Mouse (Mus musculus): Measurements from ENCODE around the gene Ppm1h.

The Ppm1h gene

GRCm38 (mm10) chr10:122746211-122746610 lies 67.6 kb downstream of the Ppm1h start:
- no peak for DNase-seq (ENCODE audit: low spot score)

- no peak for DNase-seq (ENCODE audit: low spot score)
These were observed 68.8 kb downstream of the Ppm1h start for GRCm38 (mm10) chr10:122747151-122747925.

GRCm38 (mm10) chr10:122748361-122748951 lies 69.9 kb downstream of the Ppm1h start:
- no peak for DNase-seq (ENCODE audit: low spot score)

GRCm38 (mm10) chr10:122749071-122749470 lies 70.5 kb downstream of the Ppm1h start:
- DNase-seq (ENCODE audit: low spot score): no peak

- DNase-seq (ENCODE audit: low spot score): no peak
These were observed 71.3 kb downstream of the Ppm1h start for GRCm38 (mm10) chr10:122749876-122750275.

GRCm38 (mm10) chr10:122752950-122753923 lies 74.7 kb downstream of the Ppm1h start:
- no peak for DNase-seq (ENCODE audit: low spot score)

- DNase-seq (ENCODE audit: low spot score): no peak
These were observed 75.4 kb downstream of the Ppm1h start for GRCm38 (mm10) chr10:122753924-122754307.

GRCm38 (mm10) chr10:122754967-122755366 lies 76.4 kb downstream of the Ppm1h start:
- no peak for DNase-seq (ENCODE audit: low spot score)

GRCm38 (mm10) chr10:122756879-122757530 lies 78.4 kb downstream of the Ppm1h start:
- no peak for DNase-seq (ENCODE audit: low spot score)

- peak; percentile 30 for DNase-seq (ENCODE audit: low spot score)
These were observed 79.2 kb downstream of the Ppm1h start for GRCm38 (mm10) chr10:122757727-122758126.

- DNase-seq (ENCODE audit: low spot score): peak; percentile 85
These were observed 79.8 kb downstream of the Ppm1h start for GRCm38 (mm10) chr10:122758346-122758745.

GRCm38 (mm10) chr10:122759729-122760128 lies 81.2 kb downstream of the Ppm1h start:
- no peak for DNase-seq (ENCODE audit: low spot score)

GRCm38 (mm10) chr10:122760469-122761307 lies 82.1 kb downstream of the Ppm1h start:
- peak; percentile 47 for DNase-seq (ENCODE audit: low spot score)

GRCm38 (mm10) chr10:122762772-122763511 lies 84.4 kb downstream of the Ppm1h start:
- DNase-seq (ENCODE audit: low spot score): no peak

- no peak for DNase-seq (ENCODE audit: low spot score)
These were observed 85.0 kb downstream of the Ppm1h start for GRCm38 (mm10) chr10:122763596-122763995.

GRCm38 (mm10) chr10:122764653-122765052 lies 86.1 kb downstream of the Ppm1h start:
- DNase-seq (ENCODE audit: low spot score): no peak

- no peak for DNase-seq (ENCODE audit: low spot score)
These were observed 87.0 kb downstream of the Ppm1h start for GRCm38 (mm10) chr10:122765521-122765920.

- DNase-seq (ENCODE audit: low spot score): no peak
These were observed 87.4 kb downstream of the Ppm1h start for GRCm38 (mm10) chr10:122765992-122766391.

GRCm38 (mm10) chr10:122768204-122768892 lies 89.8 kb downstream of the Ppm1h start:
- DNase-seq (ENCODE audit: low spot score): no peak

- no peak for DNase-seq (ENCODE audit: low spot score)
These were observed 90.4 kb downstream of the Ppm1h start for GRCm38 (mm10) chr10:122768893-122769341.
